Mouse (Mus musculus): ENCODE data around the gene Ssr1.

The Ssr1 gene

DNA sequence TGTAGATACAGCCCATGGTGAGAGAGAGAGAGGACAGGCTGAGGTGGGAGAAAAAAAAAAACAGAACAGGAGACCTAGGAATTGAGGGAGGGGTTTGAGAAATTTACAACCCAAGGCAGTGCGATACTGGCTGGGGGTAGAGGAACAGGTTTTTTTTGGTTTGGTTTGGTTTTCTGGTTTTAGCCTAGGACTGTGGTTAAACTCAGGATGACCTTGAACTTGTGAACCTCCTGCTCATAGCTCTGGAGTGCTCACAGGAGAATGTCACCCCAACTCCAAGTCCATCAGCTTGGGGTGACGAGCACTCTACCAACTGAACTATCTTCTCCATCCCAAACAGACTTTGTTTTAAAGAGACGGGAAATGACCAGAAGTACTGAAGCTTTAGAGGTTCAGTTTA is 50.6 kb downstream of the Ssr1 start:
- no peak for DNase-seq

DNA sequence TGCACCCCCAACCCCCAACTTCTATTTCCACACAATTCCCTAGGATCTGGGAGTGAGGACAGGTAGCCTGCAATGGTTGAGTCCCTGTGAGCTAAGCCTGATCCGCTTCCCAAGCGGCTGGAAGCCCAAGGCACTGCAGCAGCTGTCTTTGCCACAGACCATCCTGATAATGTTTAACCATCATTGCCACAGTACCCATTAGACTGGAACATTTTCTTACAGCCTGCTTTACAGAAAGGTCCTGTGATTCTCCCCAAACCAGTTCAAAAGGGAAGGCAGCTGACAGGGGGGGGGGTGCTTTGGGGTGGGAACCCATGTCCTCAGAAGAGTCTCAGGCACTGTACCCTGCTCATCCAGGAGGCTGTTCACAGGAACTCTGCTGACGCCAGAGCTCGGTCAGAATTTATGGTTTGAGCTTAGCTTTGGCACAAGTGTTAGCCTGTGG is 51.1 kb downstream of the Ssr1 start:
- DNase-seq, result no peak

DNA sequence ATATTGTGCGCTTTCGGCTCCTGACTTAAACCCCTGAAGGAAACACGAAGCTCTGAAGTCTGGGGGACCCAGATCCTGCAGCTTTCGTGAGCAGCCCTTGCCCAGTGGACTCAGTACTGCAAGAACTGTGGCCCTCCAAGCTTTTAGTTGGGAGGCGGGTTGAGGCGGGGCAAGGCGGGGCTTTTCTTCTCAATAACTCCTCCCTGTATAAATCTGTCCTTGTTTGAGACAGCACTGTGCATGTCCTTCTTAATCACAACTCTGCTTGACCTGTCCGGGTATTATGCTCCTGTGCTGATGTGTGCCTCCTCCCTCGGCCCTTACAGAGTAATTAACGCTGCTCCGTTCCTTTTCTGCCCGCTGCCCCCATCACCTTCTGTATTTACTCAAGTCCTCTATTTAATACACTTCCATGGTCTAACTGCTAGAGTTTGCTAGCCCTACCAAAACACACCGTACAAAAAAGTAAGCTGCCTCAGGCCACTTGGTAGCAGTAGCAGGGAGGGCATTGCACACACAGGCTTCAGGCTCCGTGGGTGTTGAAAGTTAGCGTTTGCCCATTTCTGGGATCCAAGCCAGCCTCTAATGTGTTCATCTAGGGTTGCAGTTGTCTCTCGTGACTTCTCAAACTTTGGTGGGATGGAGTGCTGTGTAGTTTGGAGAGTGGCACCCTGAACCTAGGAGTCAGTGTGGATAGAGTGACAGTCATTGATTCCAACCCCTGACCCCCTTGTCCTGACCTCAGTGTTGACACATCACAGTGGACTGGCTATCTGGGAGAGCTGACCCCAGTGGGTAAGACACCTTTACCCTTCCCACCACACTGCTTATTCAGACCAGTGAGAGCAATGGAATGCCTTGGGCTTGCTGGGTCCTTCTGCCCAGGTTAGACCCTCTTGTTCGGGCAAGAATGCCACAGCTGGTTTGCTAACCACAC is 51.8 kb downstream of the Ssr1 start:
- no peak for DNase-seq

DNA sequence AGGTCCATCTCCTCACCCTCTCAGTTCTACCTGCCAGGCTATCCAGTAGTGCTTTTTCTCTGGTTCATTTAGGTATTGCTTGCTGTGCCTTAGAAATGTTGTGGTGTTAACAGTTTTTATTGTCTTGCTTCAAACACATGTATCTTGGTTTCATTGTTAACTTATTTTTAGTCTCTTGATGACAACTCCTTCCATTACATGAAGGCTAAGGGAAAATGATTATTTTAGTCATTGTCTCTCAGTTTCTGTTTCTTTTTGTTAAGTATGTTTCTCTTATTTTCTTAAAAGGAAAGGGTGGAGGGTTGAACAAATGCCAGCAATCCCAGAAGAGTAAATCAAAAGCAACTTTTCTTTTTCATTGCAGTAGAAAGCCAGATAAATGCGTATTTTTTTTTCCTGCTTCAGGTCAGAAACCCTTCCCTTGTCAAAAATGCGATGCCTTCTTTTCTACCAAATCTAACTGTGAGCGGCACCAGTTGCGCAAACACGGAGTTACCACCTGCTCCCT is 52.8 kb downstream of the Ssr1 start:
- DNase-seq, result no peak

DNA sequence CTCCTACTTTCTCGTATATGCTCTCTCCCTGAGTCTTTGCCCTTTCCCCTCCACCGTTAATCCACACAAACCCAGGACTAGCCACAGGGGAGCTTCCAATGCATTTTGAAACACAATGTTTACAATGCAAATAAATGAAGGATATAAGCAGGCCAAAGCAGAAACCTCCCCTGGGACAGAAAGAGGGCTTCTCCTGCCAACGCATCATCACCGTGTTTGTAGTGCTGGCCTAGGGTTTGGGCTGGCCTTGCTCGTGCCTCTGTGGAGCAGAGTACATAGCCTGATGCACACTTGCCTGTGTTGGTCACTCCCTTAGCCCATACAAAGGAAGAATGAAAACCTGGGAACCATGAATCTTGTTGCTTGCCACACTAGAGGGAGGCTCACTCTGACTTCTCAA is 53.4 kb downstream of the Ssr1 start:
- no peak for DNase-seq

DNA sequence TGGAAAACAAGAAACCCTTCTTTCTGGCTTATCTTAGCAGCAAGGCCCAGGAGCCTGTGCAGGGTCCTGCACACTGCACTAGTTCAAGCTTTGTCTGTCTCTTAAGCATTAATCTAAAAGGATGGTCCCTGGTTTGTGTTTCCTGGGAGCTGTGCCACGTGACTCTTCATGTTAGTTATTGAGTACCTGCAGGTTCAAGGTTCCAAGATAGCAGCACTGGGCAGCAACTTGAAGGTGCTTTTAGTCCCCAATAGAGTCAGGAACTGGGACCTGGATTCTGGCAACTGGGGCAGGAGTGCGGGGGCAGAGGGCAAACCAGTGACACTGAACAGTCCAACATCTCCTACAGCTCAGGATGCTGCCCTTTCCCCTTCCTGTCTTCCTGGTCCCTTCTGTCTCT is 53.9 kb downstream of the Ssr1 start:
- no peak for DNase-seq

DNA sequence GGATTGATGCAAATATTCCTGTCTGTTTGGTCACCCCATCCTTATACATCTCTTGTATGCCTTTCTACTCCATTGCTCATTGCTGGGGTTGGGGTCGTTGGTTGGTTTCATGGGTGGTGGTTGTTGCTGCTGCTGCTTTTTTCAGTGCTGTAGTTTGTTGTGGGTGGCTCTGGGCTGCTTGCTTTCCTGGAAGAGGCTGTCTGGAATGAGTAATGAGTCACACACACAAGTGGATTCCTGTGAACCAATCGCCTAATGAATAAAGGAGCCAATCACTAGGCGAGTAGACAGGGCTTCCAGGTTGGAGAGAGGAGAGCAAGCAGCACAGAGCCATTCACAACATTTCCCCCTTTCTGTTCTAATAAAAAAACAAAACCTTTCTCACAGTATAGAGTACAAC is 57.7 kb downstream of the Ssr1 start:
- no peak for DNase-seq

DNA sequence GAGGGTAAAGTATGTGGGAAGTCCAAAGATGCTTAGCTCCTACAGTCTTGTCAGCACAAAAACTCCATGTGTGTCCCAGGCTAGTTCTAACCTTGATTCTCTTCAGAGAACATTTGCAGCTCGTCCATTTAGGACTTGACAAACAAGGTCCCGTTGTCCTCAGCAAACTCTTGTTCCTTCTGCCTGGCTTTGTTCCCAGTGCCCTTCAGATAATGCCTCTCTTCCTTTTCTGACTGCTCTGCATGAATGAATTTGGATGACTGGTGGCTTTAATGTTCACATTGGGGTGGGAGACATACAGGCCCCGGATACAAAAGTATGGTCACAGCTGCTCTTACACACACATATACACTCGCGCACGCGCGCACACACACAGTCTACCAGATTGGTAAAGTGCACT is 59.1 kb downstream of the Ssr1 start:
- DNase-seq, result no peak

DNA sequence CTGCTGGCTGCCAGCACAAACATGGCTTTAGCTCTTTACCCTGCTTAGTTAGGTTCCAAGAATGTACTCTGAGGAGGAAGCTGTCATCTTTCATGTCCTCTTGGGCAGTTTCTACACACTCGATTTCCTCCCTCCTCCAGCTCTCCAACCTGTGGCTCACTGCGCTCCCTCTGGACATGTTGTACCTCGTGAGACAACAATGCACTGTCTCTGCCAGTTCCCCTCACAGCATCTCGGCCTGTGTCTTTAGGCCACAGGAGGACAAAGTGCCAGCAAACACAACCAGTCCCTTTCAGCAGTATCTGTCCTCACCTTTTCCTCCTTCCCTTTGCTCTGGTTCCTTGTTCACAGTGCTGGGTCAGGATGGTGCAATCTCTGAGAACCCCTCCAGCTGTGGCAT is 59.9 kb downstream of the Ssr1 start:
- DNase-seq, result no peak

DNA sequence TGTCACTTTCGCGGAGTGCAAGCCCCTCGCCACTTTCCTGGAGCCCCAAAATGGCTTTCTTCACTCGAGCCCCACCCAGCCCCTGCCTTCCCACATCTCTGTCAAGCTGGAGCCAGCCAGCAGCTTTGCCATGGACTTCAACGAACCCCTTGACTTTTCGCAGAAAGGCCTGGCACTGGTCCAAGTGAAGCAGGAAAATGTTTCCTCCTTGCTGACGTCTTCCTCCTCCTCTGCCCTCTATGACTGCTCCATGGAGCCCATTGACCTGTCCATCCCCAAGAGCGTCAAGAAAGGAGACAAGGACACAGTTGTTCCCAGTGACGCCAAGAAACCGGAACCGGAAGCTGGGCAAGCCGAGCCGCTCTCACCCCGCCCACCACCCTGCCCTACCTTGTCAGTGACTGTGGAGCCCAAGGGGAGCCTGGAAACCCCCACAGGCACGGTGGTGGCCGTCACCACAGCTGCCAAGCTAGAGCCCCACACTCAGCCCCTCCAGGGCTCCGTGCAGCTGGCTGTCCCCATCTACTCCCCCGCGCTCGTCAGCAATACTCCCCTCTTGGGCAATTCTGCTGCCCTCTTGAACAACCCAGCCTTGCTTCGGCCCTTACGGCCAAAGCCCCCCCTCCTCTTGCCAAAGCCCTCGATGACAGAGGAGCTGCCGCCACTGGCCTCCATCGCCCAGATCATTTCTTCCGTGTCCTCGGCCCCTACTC is 62.7 kb downstream of the Ssr1 start:
- no peak for DNase-seq

DNA sequence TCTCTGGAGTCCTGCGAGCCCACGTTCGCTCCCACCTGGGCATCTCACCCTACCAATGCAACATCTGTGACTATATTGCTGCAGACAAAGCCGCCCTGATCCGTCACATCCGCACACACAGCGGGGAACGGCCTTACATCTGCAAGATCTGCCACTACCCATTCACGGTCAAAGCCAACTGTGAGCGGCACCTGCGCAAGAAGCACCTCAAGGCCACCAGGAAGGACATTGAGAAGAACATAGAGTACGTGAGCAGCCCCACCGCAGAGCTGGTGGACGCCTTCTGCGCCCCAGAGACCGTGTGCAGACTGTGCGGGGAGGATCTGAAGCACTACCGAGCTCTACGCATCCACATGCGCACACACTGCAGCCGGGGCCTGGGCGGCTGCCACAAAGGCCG is 63.4 kb downstream of the Ssr1 start:
- no peak for DNase-seq

DNA sequence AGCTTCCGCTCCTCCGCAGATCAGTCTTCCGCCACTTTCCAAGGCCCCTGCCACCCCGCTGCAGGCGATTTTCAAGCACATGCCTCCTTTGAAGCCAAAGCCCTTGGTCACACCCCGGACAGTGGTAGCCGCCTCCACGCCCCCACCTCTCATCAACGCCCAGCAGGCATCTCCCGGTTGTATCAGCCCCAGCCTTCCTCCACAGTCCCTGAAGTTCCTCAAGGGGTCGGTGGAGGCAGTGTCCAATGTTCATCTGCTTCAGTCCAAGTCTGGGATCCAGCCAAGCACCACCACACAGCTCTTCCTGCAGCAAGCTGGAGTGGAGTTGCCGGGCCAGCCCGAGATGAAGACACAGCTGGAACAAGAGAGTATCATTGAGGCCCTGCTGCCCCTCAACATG is 63.9 kb downstream of the Ssr1 start:
- no peak for DNase-seq

DNA sequence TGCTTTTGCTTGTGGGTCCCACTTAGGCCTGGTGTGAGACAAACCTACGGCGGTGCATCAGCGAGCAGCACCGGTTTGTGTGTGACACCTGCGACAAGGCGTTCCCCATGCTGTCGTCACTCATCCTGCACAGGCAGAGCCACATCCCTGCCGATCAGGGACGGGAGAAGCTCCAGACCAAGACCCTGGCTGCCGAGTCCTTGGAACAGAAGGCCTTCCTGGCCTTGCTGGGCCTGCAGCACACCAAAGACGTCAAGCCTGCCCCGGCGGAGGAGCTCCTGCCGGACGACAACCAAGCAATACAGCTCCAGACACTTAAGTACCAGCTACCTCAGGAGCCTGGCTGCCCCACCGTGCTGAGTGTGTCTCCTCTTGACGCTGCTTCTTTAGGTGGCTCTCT is 64.5 kb downstream of the Ssr1 start:
- no peak for DNase-seq

DNA sequence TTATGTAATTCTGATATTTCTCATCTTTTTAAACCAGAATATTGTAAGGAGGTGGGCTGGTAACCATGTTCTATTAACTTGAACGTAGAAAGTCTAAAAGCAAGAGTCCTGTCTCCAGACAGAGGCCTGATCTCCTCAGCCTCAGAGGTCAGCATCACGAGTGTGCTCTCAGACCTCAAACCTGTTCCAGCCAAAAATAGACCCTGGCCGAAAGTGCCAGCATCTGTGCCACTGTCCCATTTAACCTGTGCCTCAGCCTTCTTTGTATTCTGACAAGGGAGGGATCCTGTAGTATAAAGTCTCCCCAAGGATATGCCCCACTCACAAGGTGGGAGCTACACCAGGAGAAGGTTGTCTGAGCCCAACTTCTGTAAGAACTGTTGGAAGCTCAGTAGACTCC is 67.6 kb downstream of the Ssr1 start:
- no peak for DNase-seq

DNA sequence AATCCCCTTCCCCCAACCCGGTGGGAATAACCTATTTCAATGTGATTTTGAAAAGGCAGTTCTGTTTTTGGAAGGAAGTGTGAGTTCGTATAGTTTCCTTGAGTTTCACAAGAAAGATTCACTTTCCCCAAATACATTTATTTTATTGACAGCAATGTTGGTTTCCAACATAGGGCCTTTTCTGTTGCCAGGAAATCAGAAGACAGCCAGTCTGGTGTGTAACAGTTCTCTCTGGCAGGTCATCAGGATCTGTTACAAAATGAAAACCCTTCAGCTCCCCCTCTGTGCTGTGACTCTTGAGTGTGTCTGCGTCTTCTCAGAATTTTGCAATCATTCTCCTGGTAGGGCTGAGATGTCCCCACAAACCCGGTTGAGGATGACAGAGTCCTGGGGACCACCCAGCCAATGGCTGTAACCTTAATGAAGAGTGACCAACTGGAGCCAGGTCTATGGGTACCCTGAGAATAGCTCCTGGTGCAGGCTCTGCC is 69.5 kb downstream of the Ssr1 start:
- no peak for DNase-seq

DNA sequence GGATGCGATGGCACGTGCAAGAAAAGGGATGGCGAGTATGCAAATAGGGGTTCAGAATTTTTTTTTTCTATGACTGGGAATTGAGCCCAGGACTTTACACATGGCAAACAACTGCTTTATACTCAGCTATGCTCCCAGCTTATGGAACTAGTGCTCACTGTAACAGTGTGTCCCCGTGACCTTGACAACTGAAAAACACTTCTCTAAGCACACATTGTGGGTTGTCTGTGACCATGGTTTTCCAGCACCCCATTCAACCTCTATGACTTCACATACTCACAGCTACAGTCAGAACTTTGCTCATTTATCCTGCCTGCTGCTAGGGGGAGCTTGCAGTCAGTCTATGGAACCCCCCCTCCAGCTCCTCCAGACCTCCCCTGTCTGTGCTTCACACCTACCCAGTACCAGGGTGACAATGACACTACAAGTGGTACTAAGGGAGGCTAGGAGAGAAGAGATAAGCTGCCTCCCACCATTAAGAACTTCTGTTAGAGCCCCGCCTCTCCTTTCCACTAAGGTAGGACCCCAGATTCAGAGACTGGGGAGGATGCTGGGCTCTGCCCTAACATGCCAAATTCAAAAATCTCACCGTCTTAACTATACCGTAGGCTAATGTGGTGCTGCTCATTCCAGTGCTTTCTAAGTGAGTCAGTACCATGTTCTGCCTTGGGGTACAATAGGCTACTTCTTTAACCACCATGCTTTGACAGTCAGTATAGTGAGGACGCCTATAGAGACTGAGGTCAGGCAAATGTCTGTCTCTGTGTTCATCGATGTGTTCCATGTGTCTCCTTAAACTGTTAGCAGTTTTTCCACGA is 70.2 kb downstream of the Ssr1 start:
- no peak for DNase-seq

DNA sequence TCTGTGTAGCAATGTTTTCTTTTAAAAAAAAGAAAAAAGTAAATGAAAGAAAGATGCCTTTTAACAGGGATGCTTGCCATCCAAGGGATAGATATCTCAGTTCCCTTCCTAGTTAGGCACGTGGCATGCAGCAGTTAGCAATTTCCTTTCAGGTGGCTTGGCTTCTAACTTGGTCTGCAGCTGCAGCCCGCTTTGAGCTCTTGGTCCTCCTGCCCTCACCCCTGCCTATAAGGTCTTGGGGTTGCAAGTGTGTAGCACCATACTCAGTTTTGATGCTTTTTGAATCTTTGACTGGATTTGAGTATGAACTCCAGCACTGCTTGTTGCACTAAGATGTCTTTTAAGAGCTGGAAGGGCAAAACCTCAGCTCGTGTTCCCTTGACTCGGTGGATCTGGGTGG is 70.9 kb downstream of the Ssr1 start:
- no peak for DNase-seq

DNA sequence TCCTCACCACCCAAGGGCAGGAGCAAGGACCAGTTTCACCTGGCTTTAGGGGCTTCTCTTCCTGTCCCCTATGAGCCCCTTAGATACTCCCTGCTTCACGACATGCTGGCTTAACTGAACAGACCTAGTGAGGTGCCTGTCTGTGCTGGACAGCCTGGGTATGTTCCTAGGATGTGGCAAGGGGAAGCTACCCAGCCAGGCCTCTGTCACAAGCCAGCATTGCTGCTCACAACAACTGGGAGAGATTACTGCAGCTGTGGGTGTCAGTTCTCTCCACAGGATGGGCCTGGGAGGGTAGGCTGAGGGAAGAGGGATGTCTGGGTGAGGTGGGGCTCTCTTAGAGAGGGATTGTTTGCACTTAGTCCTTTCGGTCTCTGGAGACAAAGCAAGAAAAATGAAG is 73.3 kb downstream of the Ssr1 start:
- DNase-seq, result no peak

DNA sequence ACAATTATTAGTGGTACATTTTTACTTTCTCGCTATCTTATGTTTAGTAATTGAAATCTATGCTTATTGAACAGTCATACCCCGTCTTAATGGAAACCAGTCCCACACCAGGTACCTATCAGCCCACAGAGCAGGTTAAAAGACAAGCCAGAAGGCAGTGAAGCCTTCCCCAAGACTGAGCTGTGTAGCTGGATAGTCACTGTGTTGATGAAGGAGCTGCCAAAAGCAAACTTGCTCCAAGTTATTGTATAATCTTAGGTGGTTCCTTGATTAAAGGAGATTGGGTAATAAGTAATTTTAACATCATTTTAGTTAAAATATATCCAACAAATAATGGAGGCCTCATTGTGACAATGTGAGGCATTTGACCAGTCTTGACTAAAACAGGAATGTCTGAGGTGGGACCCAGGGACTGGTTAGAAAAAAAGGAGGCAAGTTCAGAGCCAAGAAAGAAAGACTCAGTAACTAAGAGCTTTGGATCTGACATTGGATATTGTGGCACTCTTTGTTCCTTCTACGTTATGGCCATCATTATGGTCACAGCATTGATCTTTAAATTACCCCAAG is 74.2 kb downstream of the Ssr1 start:
- no peak for DNase-seq

DNA sequence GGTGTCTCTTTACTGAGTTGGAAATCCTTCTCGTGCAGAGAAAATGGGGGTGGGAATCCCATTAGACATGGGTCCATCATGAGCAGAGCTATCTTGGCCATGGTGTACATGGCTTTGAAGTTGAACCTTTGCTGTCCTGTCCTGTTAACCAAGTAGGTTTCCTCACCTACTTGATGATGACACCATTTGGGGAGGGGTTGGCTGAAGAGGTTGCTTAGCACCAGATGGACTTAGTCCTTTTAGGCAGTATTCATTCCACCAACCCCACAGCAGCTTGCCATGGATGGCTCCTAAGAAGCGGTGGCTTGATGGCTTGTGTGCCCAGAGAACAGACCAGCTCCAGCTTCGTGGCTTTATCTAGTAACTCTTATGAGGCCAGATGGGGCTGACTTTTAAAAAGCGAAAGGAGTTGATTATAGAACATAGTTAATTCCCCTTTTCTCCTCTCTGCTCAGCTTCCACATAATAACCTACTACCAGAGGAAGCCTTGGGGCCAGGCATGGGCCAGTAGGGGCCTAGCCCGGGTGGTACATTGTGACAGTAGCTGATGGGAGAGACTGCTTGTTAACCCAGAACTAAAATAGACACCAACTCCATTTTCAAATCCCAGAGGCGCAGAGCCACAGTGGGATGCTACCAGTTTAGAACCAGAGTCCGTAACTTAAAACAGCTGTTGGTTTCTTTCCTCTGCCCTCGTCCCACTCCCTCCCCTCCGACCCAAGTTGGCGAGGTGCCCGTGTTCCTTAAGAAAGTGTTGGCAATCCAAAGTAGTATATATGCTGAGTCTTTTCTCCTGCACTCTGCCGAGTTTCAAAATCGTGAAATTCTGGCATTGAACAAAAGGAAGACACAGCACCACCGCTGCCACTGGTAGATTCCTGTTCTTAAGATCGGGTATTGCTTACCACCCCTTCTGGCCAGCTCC is 75.4 kb downstream of the Ssr1 start:
- DNase-seq, result no peak
